Mouse (Mus musculus) adrenal gland, postnatal 10 days (tissue): ENCODE data around the gene Cldn17. TPM values are rescaled to one million over a fixed set of nuclear protein-coding genes. Genes with fewer than 3 reads are reported as not detected.
A peak's percentile ranks its signal among the peaks of the same experiment; 100 is the strongest.

Experiments used
- DNase-seq: peaks from one replicate; pipeline ENCODE4 v3.0.0; 2021; ENCODE audit warnings: mixed read lengths
- long read RNA-seq, 2 experiments: library from polyadenylated mRNA; stranded (forward); transcript quantifications; one replicate each; pipeline ENCODE4 v2.0.0; 2021
- total RNA-seq, 2 experiments: library from RNA; stranded (reverse); gene quantifications; 2 replicates each; pipeline ENCODE4 v1.2.3; 2021

Gene Cldn17
- total RNA-seq, result not detected
- long read RNA-seq, experiment 1, result 0 reads
- long read RNA-seq, experiment 2, result 0 reads

DNA sequence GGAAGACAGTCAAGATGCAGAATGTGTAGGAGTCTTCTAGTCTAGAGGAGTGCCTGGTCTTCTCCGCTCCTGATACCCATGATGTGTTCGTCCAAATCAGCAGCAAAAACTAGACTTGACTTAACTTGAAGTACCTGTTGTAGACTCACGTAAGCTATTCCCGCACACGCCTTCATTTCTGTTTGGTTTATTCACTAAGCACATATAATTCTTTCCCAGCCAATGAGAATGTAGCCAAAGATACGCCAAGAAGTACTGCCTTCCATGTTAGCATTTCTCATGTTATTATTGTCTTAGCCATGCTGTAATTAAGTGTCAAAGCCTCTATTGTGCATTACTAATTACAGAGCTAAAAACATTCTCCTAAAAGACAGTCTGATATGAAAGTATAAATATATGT lies at the start of gene Cldn17:
TSS of gene Cldn17 (minus strand) at position 101 of the 400 bp plus-strand sequence.
- DNase-seq, result no peak

DNA sequence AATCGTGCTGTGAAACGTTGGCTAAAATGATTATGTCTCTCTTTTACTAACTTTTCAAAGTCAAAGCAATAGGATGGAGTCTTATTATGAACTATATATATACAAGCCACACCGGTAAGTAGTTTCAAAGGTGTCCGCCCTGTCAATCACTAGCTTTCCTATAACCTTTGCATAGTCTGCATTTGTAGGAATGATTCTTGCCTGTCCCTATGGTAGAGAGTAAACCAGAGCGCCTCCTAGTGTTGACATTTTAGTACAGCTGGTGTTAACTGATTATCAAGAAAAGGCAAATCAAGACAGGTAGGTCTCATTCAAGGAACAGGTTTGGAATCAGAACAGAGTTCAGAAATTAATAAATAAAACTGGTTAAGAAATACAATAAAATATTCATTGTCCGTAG lies 35.7 kb upstream of the Cldn17 start:
- peak; percentile 41 for DNase-seq

DNA sequence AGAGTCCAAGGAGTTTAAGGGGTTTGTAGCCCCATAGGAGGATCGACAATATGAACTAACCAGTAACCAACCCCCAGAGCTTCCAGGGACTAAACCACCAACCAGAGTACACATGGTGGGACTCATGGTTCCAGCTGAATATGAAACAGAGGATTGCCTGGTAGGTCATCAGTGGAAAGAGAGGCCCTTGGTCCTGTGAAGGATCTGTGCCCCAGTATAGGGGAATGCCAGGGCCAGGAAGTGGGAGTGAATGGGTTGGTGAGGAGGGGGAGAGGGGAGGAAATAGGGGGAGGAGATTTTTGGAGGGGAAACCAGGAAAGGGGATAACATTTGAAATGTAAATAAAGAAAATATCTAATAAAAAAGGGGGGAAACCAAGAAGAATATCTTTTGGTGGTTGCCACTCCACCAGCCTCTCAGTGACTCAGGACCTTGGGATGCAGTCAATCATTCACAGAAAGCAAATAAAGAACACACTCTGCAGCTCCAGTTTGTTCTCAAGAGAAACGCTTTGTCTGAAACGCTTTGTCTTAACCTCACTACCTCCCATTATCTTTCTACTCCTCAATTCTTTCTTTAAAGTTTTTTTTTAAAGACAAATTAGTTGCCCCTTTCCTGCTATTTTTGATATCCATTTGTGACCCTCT lies 33.2 kb upstream of the Cldn17 start:
- DNase-seq, result no peak

DNA sequence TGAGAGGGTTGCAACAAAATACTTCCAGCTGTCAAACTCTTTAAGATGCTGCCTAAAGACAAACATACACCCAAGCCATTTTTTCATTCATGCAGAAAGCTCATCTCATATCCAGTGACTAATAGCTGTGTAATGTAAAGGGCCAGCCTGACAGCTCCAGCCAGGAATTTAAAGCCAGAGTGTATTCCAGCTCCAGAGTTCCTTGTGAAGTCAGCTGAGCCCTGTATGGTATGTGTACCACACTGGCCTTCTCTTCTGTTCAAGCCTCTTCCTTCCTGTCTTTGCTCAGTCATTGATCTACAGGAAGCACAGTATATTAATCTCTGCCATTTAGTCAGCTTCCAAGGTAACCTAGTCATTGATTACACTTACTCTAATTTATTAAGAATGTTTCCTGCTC lies 4.6 kb upstream of the Cldn17 start:
- DNase-seq, result no peak

DNA sequence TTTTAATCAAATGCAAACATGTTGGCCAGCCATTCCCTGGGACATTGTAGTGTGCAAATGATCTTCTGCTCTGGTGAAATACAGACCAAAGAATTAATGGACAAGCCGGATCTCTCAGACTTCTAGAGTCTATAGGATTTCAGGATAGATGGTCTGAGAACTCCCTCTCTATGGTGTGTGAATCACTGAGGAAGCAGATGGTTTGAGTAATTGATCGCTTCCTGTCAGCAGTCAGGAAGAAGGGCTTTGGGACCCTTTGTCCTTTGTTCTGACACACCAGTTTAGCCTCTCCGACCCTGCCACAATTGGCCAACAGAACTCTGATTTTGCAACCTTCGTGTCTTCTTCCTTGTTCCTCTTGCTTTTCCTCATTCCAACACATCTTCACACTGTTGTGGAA lies 1.4 kb upstream of the Cldn17 start:
- DNase-seq, result no peak

DNA sequence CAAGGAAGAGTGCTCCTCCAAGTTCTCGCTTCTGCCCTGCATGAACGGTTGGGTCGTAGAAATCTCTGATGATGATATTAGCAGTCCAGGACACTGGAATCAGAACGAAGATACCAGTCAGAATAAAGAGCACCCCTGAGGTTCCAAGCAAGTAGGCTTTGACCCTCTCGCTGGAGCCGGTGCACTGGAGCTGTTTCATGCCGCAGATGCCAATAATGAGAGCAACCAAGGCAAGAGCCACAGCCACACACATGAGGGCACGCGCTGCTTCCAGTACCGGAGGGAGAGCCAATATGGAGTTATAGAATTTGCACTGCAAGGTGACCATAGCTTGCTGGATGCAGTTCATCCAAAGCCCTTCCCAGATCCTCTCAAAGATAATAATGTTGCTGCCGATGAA lies 440 bp downstream of the Cldn17 start:
- DNase-seq, result no peak

DNA sequence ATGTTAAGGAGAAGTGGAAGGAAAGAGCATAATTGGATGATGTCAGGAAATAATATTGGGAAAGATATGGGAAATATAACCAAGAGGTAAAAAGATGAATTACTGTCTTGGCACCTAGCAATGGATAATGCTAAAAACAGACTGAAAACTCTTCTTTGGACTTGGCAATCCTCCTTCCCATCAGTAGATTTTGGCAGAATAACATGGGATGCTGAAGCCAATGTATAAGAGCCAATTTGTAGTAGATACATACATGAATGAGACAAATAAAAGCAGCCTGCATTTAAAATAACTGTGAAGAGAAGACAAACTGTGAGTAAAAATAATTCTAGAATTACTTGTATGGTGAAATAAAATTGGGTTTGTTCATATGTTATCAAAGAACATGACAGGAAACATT lies 18.7 kb downstream of the Cldn17 start:
- no peak for DNase-seq

DNA sequence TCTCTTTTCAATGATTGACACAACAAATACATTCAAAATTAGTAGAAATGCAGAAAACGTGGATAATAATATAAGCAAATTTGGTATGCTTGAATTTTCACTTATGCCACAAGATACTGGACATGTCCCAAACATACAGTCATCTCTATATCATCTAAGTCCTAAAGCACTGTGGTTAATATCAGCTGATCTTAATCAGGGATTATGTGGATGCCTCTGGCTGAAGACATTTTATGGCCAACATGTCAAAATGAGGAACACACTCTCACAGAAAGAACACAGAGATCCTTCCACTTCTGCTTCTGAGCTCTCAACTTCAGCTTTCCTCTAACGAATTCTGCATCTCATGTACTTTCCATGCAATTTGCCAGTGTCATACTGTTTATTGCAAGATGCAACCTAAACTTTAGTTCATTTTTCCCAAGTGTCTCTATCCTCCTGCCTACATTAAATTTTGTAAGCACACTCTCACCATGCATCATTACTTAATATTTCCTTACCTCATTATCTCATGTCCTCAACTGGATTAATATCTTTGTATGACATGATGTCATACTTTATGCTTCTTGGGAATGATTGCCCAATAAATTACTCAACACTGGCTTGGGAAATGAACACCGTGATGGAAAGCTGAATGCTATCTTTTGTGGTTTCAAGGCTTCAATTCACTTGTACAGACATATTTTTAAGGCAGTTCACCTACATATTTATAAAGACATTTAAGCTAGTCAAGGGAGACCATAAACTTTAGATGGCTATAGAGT lies 26.6 kb downstream of the Cldn17 start:
- DNase-seq, result no peak

DNA sequence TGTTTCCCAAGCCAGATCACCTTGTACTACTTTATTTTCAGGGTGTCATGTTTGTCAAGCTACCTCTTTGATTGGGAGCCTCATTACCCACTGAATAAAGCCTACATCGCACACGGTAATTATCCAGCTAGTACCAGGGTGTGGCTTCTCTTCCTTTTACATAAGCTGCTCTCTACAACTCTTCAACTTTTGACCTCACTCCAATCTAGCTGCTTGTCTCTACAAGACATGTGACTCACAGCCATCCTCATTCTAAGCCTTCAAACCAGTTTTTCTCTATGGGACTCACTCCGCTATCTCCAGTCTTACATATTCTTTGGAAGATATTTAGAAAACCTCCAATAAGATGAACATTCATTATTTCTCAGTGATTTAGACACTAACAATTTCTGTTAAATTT lies 43.5 kb downstream of the Cldn17 start:
- no peak for DNase-seq

Other genes with a start within 250 kb of the Cldn17 start
- gene Grik1, start 216.7 kb downstream of the Cldn17 start, total RNA-seq, result under 1 TPM; 0.15 to 0.33 TPM
- not detected for gene Cldn8, start 56.2 kb upstream of the Cldn17 start, total RNA-seq
- gene Krtap24-1, start 105.3 kb upstream of the Cldn17 start, total RNA-seq, result not detected
- gene 2310079G19Rik, start 120.7 kb upstream of the Cldn17 start, total RNA-seq, result not detected
- not detected for gene Krtap26-1, start 140.8 kb upstream of the Cldn17 start, total RNA-seq
- gene Krtap27-1, start 164.7 kb upstream of the Cldn17 start, total RNA-seq, result not detected
- gene 2310061N02Rik, start 201.0 kb upstream of the Cldn17 start, total RNA-seq, result not detected
- gene Krtap13-1, start 221.9 kb upstream of the Cldn17 start, total RNA-seq, result not detected
- gene Krtap13, start 244.7 kb upstream of the Cldn17 start, total RNA-seq, result not detected